Mouse (Mus musculus): ENCODE measurements at regions not wholly inside any gene's neighbourhood (a gene's known extent, or its start where the extent isn't known, plus 50 kb on each side); places are given as distances from the start of the nearest gene placed in this dataset.

DNA sequence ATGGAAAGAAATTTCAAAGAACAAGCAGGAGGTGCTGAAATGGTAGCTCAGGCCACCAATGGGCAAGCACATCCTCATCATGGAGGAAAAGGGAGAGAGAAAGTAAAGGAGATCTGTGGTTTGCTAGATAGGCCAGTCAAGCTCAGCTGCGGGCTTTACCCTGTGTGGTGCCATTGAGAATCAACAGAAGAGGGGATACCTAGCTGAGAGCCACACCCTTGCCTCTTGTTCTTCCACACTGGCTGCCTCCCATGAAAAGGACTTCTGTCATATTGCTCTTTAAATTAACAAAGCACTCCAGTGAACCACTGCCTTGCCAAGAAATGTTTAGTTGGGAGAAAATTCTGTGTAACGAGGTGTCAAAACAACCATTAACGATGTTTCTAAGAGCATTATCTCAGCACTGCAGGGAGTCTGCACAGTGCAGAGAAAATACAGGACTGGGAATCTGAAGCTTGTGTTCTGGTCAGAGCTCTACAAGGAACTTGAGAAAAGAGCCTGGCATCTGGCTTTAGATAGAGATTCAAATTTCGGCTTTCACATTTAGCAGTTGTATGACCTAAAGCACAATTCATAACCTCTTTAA, 510.7 kb upstream of the Tle4 start:
- 71% methylated on average over 4 of the region's 4 CpGs for WGBS
- DNase-seq, result no peak
- H3K27me3 ChIP-seq (ENCODE audit: control insufficient read depth, insufficient read depth, low read length), result no peaks in the 10 kb centered on the region
- intact Hi-C loops (cut with DNase I), result no loop called here
- no peak overlapping the region for H3K27ac ChIP-seq
- H3K4me3 ChIP-seq, result no peak overlapping the region
- no peaks in the 10 kb centered on the region for H3K4me1 ChIP-seq (ENCODE audit: control insufficient read depth, insufficient read depth, low read length)
- no peaks in the 10 kb centered on the region for H3K36me3 ChIP-seq (ENCODE audit: control insufficient read depth, insufficient read depth, low read length)
- H3K79me2 ChIP-seq (replicated peaks; ENCODE audit: control insufficient read depth, insufficient read depth, low read length), result no peaks in the 10 kb centered on the region
- H3K9ac ChIP-seq (ENCODE audit: low read depth, low read length), result no peak overlapping the region
- TF ChIP-seq CTCF (IDR thresholded peaks at IDR 0.05) (no peak), EP300 (IDR thresholded peaks at IDR 0.05; ENCODE audit: insufficient read depth, low read depth, low read length) (no peak), POLR2A (IDR thresholded peaks at IDR 0.05; ENCODE audit: insufficient read depth, low read depth, low read length) (no peak)

DNA sequence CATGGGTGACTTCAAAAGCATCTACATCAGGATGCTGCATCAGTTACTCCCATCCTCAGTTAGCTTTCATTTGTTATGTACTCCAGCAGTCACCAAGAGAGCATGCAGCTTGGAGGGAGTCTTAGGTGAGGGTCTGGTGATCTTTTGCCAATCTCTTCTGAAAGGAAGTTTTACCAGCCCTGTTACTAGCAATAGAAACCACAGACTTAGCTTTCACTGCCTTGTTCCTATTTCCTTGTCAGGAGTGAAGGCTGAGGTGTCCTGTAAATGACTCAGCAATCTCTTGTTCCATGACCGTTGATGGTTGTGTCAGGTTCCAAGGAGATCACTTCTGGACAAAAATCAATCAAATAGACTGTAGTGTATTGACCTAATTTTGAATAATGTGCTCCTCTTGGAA, 497.2 kb upstream of the Tle4 start:
- H3K9ac ChIP-seq (ENCODE audit: low read depth, low read length), result no peak overlapping the region

DNA sequence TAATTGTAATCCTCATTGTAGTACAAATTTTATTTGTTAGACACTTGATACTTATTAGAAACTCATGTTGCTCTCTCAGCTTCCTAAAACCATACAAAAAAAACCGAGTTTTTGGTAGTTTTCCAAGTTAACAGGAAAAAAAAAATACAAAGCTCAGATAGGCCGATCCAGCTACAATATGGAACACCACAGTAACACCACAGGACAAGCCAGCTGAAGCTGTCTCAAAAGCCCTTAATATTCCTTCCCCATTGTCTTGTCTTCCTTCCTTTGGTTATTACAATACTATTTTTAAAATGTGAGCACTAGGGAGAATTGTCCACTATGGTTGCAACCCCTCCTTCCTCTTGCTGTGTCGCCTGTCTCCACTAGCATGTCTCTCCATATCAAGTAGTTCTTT, 495.7 kb upstream of the Tle4 start:
- Histone ChIP-seq H3K27me3 (ENCODE audit: control insufficient read depth, insufficient read depth, low read length) (no peaks in the 10 kb centered on the region), H3K36me3 (ENCODE audit: control insufficient read depth, insufficient read depth, low read length) (no peaks in the 10 kb centered on the region), H3K79me2 (replicated peaks; ENCODE audit: control insufficient read depth, insufficient read depth, low read length) (no peaks in the 10 kb centered on the region), H3K4me3 (no peak overlapping the region), H3K4me1 (ENCODE audit: control insufficient read depth, insufficient read depth, low read length) (no peaks in the 10 kb centered on the region), H3K27ac (no peak overlapping the region), H3K9ac (ENCODE audit: low read depth, low read length) (no peak overlapping the region)
- WGBS, result 31% methylated on average over 3 of the region's 3 CpGs
- TF ChIP-seq CTCF (IDR thresholded peaks at IDR 0.05) (no peak), POLR2A (IDR thresholded peaks at IDR 0.05; ENCODE audit: insufficient read depth, low read depth, low read length) (no peak), EP300 (IDR thresholded peaks at IDR 0.05; ENCODE audit: insufficient read depth, low read depth, low read length) (no peak)
- no peak for DNase-seq
- intact Hi-C loops (cut with DNase I), result no loop called here

More for the DNA sequence above, 497.2 kb upstream of the Tle4 start:
- H3K27me3 ChIP-seq (ENCODE audit: control insufficient read depth, insufficient read depth, low read length), result no peaks in the 10 kb centered on the region
- H3K27ac ChIP-seq, result no peak overlapping the region
- no peaks in the 10 kb centered on the region for H3K36me3 ChIP-seq (ENCODE audit: control insufficient read depth, insufficient read depth, low read length)
- H3K79me2 ChIP-seq (replicated peaks; ENCODE audit: control insufficient read depth, insufficient read depth, low read length), result no peaks in the 10 kb centered on the region
- no peaks in the 10 kb centered on the region for H3K4me1 ChIP-seq (ENCODE audit: control insufficient read depth, insufficient read depth, low read length)
- H3K4me3 ChIP-seq, result no peak overlapping the region
- TF ChIP-seq POLR2A (IDR thresholded peaks at IDR 0.05; ENCODE audit: insufficient read depth, low read depth, low read length) (no peak), EP300 (IDR thresholded peaks at IDR 0.05; ENCODE audit: insufficient read depth, low read depth, low read length) (no peak), CTCF (IDR thresholded peaks at IDR 0.05) (no peak)
- DNase-seq, result no peak
- WGBS, result 57% methylated on average over 1 of the region's 1 CpGs
- intact Hi-C loops (cut with DNase I), result no loop called here

- DNase-seq, result no peak
- TF ChIP-seq CTCF (IDR thresholded peaks at IDR 0.05), result no peak
- no peak for TF ChIP-seq POLR2A (IDR thresholded peaks at IDR 0.05; ENCODE audit: insufficient read depth, low read depth, low read length)
- no peak for TF ChIP-seq EP300 (IDR thresholded peaks at IDR 0.05; ENCODE audit: insufficient read depth, low read depth, low read length)
- no peaks in the 10 kb centered on the region for H3K4me1 ChIP-seq (ENCODE audit: control insufficient read depth, insufficient read depth, low read length)
- no peak overlapping the region for H3K9ac ChIP-seq (ENCODE audit: low read depth, low read length)
- H3K27ac ChIP-seq, result no peak overlapping the region
- intact Hi-C loops (cut with DNase I), result no loop called here
- H3K27me3 ChIP-seq (ENCODE audit: control insufficient read depth, insufficient read depth, low read length), result no peaks in the 10 kb centered on the region
- H3K4me3 ChIP-seq, result no peak overlapping the region
- no peaks in the 10 kb centered on the region for H3K79me2 ChIP-seq (replicated peaks; ENCODE audit: control insufficient read depth, insufficient read depth, low read length)
- no peaks in the 10 kb centered on the region for H3K36me3 ChIP-seq (ENCODE audit: control insufficient read depth, insufficient read depth, low read length)
- WGBS, result 86% methylated on average over 4 of the region's 4 CpGs
These were observed 482.8 kb upstream of the Tle4 start for GRCm38 (mm10) chr19:15080638-15081037.

GRCm38 (mm10) chr19:15057801-15058200, 459.9 kb upstream of the Tle4 start:
- no peak for DNase-seq
- H3K36me3 ChIP-seq (ENCODE audit: control insufficient read depth, insufficient read depth, low read length), result no peaks in the 10 kb centered on the region
- no peak overlapping the region for H3K27ac ChIP-seq
- WGBS, result 79% methylated on average over 3 of the region's 3 CpGs
- H3K4me1 ChIP-seq (ENCODE audit: control insufficient read depth, insufficient read depth, low read length), result no peaks in the 10 kb centered on the region
- no peak for TF ChIP-seq CTCF (IDR thresholded peaks at IDR 0.05)
- TF ChIP-seq POLR2A (IDR thresholded peaks at IDR 0.05; ENCODE audit: insufficient read depth, low read depth, low read length), result no peak
- no peak for TF ChIP-seq EP300 (IDR thresholded peaks at IDR 0.05; ENCODE audit: insufficient read depth, low read depth, low read length)
- no peak overlapping the region for H3K9ac ChIP-seq (ENCODE audit: low read depth, low read length)
- no peaks in the 10 kb centered on the region for H3K27me3 ChIP-seq (ENCODE audit: control insufficient read depth, insufficient read depth, low read length)
- H3K4me3 ChIP-seq, result no peak overlapping the region
- intact Hi-C loops (cut with DNase I), result no loop called here
- no peaks in the 10 kb centered on the region for H3K79me2 ChIP-seq (replicated peaks; ENCODE audit: control insufficient read depth, insufficient read depth, low read length)

- H3K36me3 ChIP-seq (ENCODE audit: control insufficient read depth, insufficient read depth, low read length), result no peaks in the 10 kb centered on the region
- H3K79me2 ChIP-seq (replicated peaks; ENCODE audit: control insufficient read depth, insufficient read depth, low read length), result no peaks in the 10 kb centered on the region
- no peaks in the 10 kb centered on the region for H3K27me3 ChIP-seq (ENCODE audit: control insufficient read depth, insufficient read depth, low read length)
- WGBS, result 61% methylated on average over 3 of the region's 3 CpGs
- TF ChIP-seq EP300 (IDR thresholded peaks at IDR 0.05; ENCODE audit: insufficient read depth, low read depth, low read length), result no peak
- TF ChIP-seq CTCF (IDR thresholded peaks at IDR 0.05), result no peak
- TF ChIP-seq POLR2A (IDR thresholded peaks at IDR 0.05; ENCODE audit: insufficient read depth, low read depth, low read length), result no peak
- H3K4me3 ChIP-seq, result no peak overlapping the region
- no peak overlapping the region for H3K27ac ChIP-seq
- intact Hi-C loops (cut with DNase I), result no loop called here
- H3K9ac ChIP-seq (ENCODE audit: low read depth, low read length), result no peak overlapping the region
- DNase-seq, result no peak
- no peaks in the 10 kb centered on the region for H3K4me1 ChIP-seq (ENCODE audit: control insufficient read depth, insufficient read depth, low read length)
These were observed 455.8 kb upstream of the Tle4 start for GRCm38 (mm10) chr19:15053582-15054141.
